Mouse (Mus musculus) CH12.LX (cell line): ENCODE measurements at regions not wholly inside any gene's neighbourhood (a gene's known extent, or its start where the extent isn't known, plus 50 kb on each side); places are given as distances from the start of the nearest gene placed in this dataset.

Source experiments
- DNase-seq: peaks from one replicate; pipeline ENCODE4 v3.0.0-alpha.2; 2013; ENCODE audit errors: extremely low read depth
- H3K27ac ChIP-seq: 2 replicates; pipeline ENCODE4 v1.5.1; 2012; ENCODE audit warnings: low read depth, mild to moderate bottlenecking, control low read depth, moderate library complexity; ENCODE audit not compliant: insufficient read depth
- H3K27me3 ChIP-seq: replicated peaks from 2 replicates; pipeline ENCODE3; 2012; ENCODE audit warnings: inconsistent platforms
- H3K36me3 ChIP-seq, 2 experiments: replicated peaks in 1 of 2; 2 replicates each; pipeline versions ENCODE3 to v1.6.1; 2012; ENCODE audit warnings: inconsistent platforms in 1 of 2, low read length in 1 of 2, mild to moderate bottlenecking in 1 of 2, mixed read lengths in 1 of 2, moderate library complexity in 1 of 2; ENCODE audit not compliant: control insufficient read depth in 1 of 2, insufficient read depth in 1 of 2
- H3K4me1 ChIP-seq, 2 experiments: 2 replicates each; pipeline ENCODE4 v1.6.1; 2012; ENCODE audit warnings: inconsistent platforms in 1 of 2, moderate library complexity in 1 of 2; ENCODE audit not compliant: insufficient read depth in 2 of 2, control insufficient read depth in 1 of 2
- H3K4me2 ChIP-seq: 2 replicates; pipeline ENCODE4 v1.6.1; 2012; ENCODE audit warnings: low read depth, mild to moderate bottlenecking, control low read depth; ENCODE audit not compliant: poor library complexity, insufficient read depth, severe bottlenecking
- H3K4me3 ChIP-seq, 3 experiments: fragments of 150-350 bp in 1 of 3; sonication (generic) in 1 of 3; replicated peaks in 1 of 3; 2 replicates each; pipeline versions ENCODE3 to v1.5.1; 2011 to 2012; ENCODE audit warnings: low read depth in 2 of 3, low read length in 2 of 3, mild to moderate bottlenecking in 2 of 3, moderate library complexity in 2 of 3, control low read depth in 1 of 3, improper control_type of control experiment in 1 of 3, inconsistent platforms in 1 of 3, mixed read lengths in 1 of 3; ENCODE audit not compliant: poor library complexity in 1 of 3
- H3K79me2 ChIP-seq: replicated peaks from 2 replicates; pipeline ENCODE4 v1.6.1; 2012; ENCODE audit warnings: mild to moderate bottlenecking, moderate library complexity; ENCODE audit not compliant: control insufficient read depth, poor library complexity, insufficient read depth, severe bottlenecking; ENCODE audit errors: extremely low read depth
- H3K9ac ChIP-seq: 2 replicates; pipeline ENCODE4 v1.6.1; 2012; ENCODE audit warnings: low read depth, mild to moderate bottlenecking, control low read depth, moderate library complexity; ENCODE audit not compliant: insufficient read depth
- H3K9me3 ChIP-seq: replicated peaks from 2 replicates; pipeline ENCODE3; 2012; ENCODE audit warnings: low read length, inconsistent platforms, mixed read lengths
- EP300 ChIP-seq: IDR thresholded peaks from 2 replicates; pipeline ENCODE4 v1.6.1; 2011; ENCODE audit warnings: low read length, improper control_type of control experiment
- KAT2A ChIP-seq: IDR thresholded peaks from 2 replicates; pipeline ENCODE4 v1.6.1; 2012; ENCODE audit warnings: low read length, improper control_type of control experiment, inconsistent platforms; ENCODE audit not compliant: insufficient replicate concordance
- MXI1 ChIP-seq: IDR thresholded peaks from 2 replicates; pipeline ENCODE4 v1.6.1; 2011; ENCODE audit warnings: mild to moderate bottlenecking, low read depth, low read length, improper control_type of control experiment
- NELFE ChIP-seq: IDR thresholded peaks from 2 replicates; pipeline ENCODE4 v1.6.1; 2011; ENCODE audit warnings: low read depth, low read length, improper control_type of control experiment
- POLR2A ChIP-seq: IDR thresholded peaks from 2 replicates; pipeline ENCODE4 v1.6.1; 2011; ENCODE audit warnings: low read depth, mild to moderate bottlenecking, improper control_type of control experiment, low read length
- RCOR1 ChIP-seq: conservative IDR thresholded peaks from 2 replicates; pipeline ENCODE4 v1.6.1; 2012; ENCODE audit warnings: low read depth, mild to moderate bottlenecking, inconsistent platforms, low read length, improper control_type of control experiment
- SMC3 ChIP-seq: IDR thresholded peaks from 2 replicates; pipeline ENCODE4 v1.6.1; 2011; ENCODE audit warnings: low read depth, low read length, improper control_type of control experiment
- UBTF ChIP-seq: IDR thresholded peaks from 2 replicates; pipeline ENCODE4 v1.6.1; 2012; ENCODE audit warnings: low read depth, mild to moderate bottlenecking, inconsistent platforms, low read length, improper control_type of control experiment, moderate library complexity
- USF2 ChIP-seq: conservative IDR thresholded peaks from 2 replicates; pipeline ENCODE4 v1.6.1; 2011; ENCODE audit warnings: low read depth, low read length, improper control_type of control experiment
- ZKSCAN1 ChIP-seq: IDR thresholded peaks from 2 replicates; pipeline ENCODE4 v1.6.1; 2012; ENCODE audit warnings: low read depth, inconsistent platforms, low read length, improper control_type of control experiment, borderline replicate concordance
- ZNF384 ChIP-seq: IDR thresholded peaks from 2 replicates; pipeline ENCODE4 v1.6.1; 2012; ENCODE audit warnings: low read depth, low read length, improper control_type of control experiment, inconsistent platforms
- dilution Hi-C: fragments of 300-500 bp; cut with MboI; formaldehyde crosslinking; loops from 2 replicates; pipeline ENCODE4 v1.14.3; 2020; ENCODE audit warnings: low sequenced_read_pairs; ENCODE audit not compliant: extremely low pct_unique_long_range_greater_than_20kb, extremely low pct_ligation_motif_present
- in situ Hi-C: fragments of 300-500 bp; cut with MboI; formaldehyde crosslinking; loops from 3 replicates; pipeline ENCODE4 v1.14.3; 2019; ENCODE audit warnings: low sequenced_read_pairs, low pct_ligation_motif_present, low pct_unique_long_range_greater_than_20kb, mixed read lengths

GRCm38 (mm10) chr12:79988401-79989358, 124.1 kb downstream of the Zfp36l1 start:
- Histone ChIP-seq H3K4me2 (no peak overlapping the region), H3K27me3 (no peaks in the 10 kb centered on the region), H3K9ac (no peak overlapping the region), H3K79me2 (no peaks in the 10 kb centered on the region), H3K4me3 (no peak overlapping the region), H3K9me3 (no peaks in the 10 kb centered on the region), H3K27ac (no peak overlapping the region), H3K4me1 (peaks cover 34 to 79% of the 10 kb centered on the region in 2 experiments), H3K36me3 (no peaks in the 10 kb centered on the region)
- DNase-seq: no peak
- TF ChIP-seq NELFE: no peak
- in situ Hi-C loops (no loop called here), dilution Hi-C loops (no loop called here)

- no peaks in the 10 kb centered on the region for H3K9me3 ChIP-seq
- H3K4me3 ChIP-seq: no peak overlapping the region
- no peak overlapping the region for H3K9ac ChIP-seq
- H3K79me2 ChIP-seq: no peaks in the 10 kb centered on the region
- peaks cover 23 to 82% of the 10 kb centered on the region in 2 experiments for H3K4me1 ChIP-seq
- no peak overlapping the region for H3K27ac ChIP-seq
- dilution Hi-C loops (no loop called here), in situ Hi-C loops (no loop called here)
- no peak for TF ChIP-seq USF2
- no peak for TF ChIP-seq RCOR1
- no peak for TF ChIP-seq KAT2A
- no peak for TF ChIP-seq ZKSCAN1
- no peak for TF ChIP-seq UBTF
- TF ChIP-seq ZNF384: no peak
- TF ChIP-seq MXI1: no peak
- TF ChIP-seq EP300: no peak
- no peak for TF ChIP-seq POLR2A
- no peak for TF ChIP-seq SMC3
- H3K27me3 ChIP-seq: no peaks in the 10 kb centered on the region
- H3K4me2 ChIP-seq: no peak overlapping the region
- H3K36me3 ChIP-seq: no peaks in the 10 kb centered on the region
- no peak for DNase-seq
These were observed 126.4 kb downstream of the Zfp36l1 start for GRCm38 (mm10) chr12:79986241-79986976.
